Mouse (Mus musculus): Measurements from ENCODE around the gene Kif28. TPM values are rescaled to one million over a fixed set of nuclear protein-coding genes. Genes with fewer than 3 reads are reported as not detected.

Gene Kif28
- polyA plus RNA-seq (2014; fragmentation: Nextera tagmentation; extraction: Ambion mirVana) = not detected in 2 replicates

GRCm38 (mm10) chr1:179745171-179745570, at the start of gene Kif28:
TSS of gene Kif28 (minus strand) at chr1:179745271.
- 90% methylated on average over 9 of the region's 9 CpGs for WGBS
- TF ChIP-seq CTCF (IDR thresholded peaks at IDR 0.05; ENCODE audit: low read depth) = no peak

GRCm38 (mm10) chr1:179787281-179787680, 42.2 kb upstream of the Kif28 start:
- no peaks in the 10 kb centered on the region for H3K4me1 ChIP-seq (ENCODE audit: insufficient read depth)
- ATAC-seq (ENCODE audit: insufficient read depth) (no peak), DNase-seq (no peak)
- no peaks in the 10 kb centered on the region for H3K9me3 ChIP-seq (ENCODE audit: low read depth, low read length)
- H3K27ac ChIP-seq (ENCODE audit: low read depth) = no peak overlapping the region
- H3K27me3 ChIP-seq (ENCODE audit: insufficient read depth, low read length) = no peaks in the 10 kb centered on the region
- no peak overlapping the region for H3K9ac ChIP-seq
- H3K36me3 ChIP-seq (ENCODE audit: insufficient read depth) = peaks cover 89% of the 10 kb centered on the region
- 81% methylated on average over 4 of the region's 4 CpGs for WGBS
- H3K4me3 ChIP-seq (ENCODE audit: low read depth, low read length) = no peak overlapping the region
- TF ChIP-seq CTCF (IDR thresholded peaks at IDR 0.05; ENCODE audit: low read depth) = no peak
- no peak overlapping the region for H3K4me2 ChIP-seq

More at GRCm38 (mm10) chr1:179745171-179745570, at the start of gene Kif28:
- DNase-seq = no peak
- ATAC-seq (ENCODE audit: insufficient read depth) = no peak
- H3K27ac ChIP-seq (ENCODE audit: low read depth) = no peak within 1 kb of the TSS
- no peak within 1 kb of the TSS for H3K4me2 ChIP-seq
- H3K9ac ChIP-seq = no peak within 1 kb of the TSS
- H3K27me3 ChIP-seq (ENCODE audit: insufficient read depth, low read length) = no peaks in the 10 kb centered on the region
- no peaks in the 10 kb centered on the region for H3K9me3 ChIP-seq (ENCODE audit: low read depth, low read length)
- H3K4me3 ChIP-seq (ENCODE audit: low read depth, low read length) = no peak within 1 kb of the TSS
- peaks cover 48% of the 10 kb centered on the region for H3K36me3 ChIP-seq (ENCODE audit: insufficient read depth)
- H3K4me1 ChIP-seq (ENCODE audit: insufficient read depth) = no peaks in the 10 kb centered on the region

- H3K9ac ChIP-seq = no peak overlapping the region
- no peaks in the 10 kb centered on the region for H3K9me3 ChIP-seq (ENCODE audit: low read depth, low read length)
- peaks cover 87% of the 10 kb centered on the region for H3K36me3 ChIP-seq (ENCODE audit: insufficient read depth)
- WGBS = 85% methylated on average over 5 of the region's 5 CpGs
- no peak for TF ChIP-seq CTCF (IDR thresholded peaks at IDR 0.05; ENCODE audit: low read depth)
- DNase-seq = no peak
- no peak overlapping the region for H3K4me2 ChIP-seq
- no peaks in the 10 kb centered on the region for H3K4me1 ChIP-seq (ENCODE audit: insufficient read depth)
- H3K27me3 ChIP-seq (ENCODE audit: insufficient read depth, low read length) = no peaks in the 10 kb centered on the region
- ATAC-seq (ENCODE audit: insufficient read depth) = no peak
- H3K27ac ChIP-seq (ENCODE audit: low read depth) = no peak overlapping the region
- no peak overlapping the region for H3K4me3 ChIP-seq (ENCODE audit: low read depth, low read length)
These were observed 40.4 kb upstream of the Kif28 start for GRCm38 (mm10) chr1:179785502-179785901.

- Histone ChIP-seq H3K4me1 (ENCODE audit: insufficient read depth) (no peaks in the 10 kb centered on the region), H3K27me3 (ENCODE audit: insufficient read depth, low read length) (no peaks in the 10 kb centered on the region), H3K9ac (no peak overlapping the region), H3K27ac (ENCODE audit: low read depth) (no peak overlapping the region), H3K36me3 (ENCODE audit: insufficient read depth) (peaks cover 87% of the 10 kb centered on the region), H3K9me3 (ENCODE audit: low read depth, low read length) (no peaks in the 10 kb centered on the region), H3K4me2 (no peak overlapping the region), H3K4me3 (ENCODE audit: low read depth, low read length) (no peak overlapping the region)
- ATAC-seq (ENCODE audit: insufficient read depth) = no peak
- TF ChIP-seq CTCF (IDR thresholded peaks at IDR 0.05; ENCODE audit: low read depth) = no peak
- WGBS = 92% methylated on average over 4 of the region's 4 CpGs
- DNase-seq = no peak
These were observed 39.0 kb upstream of the Kif28 start for GRCm38 (mm10) chr1:179784098-179784497.

DNA sequence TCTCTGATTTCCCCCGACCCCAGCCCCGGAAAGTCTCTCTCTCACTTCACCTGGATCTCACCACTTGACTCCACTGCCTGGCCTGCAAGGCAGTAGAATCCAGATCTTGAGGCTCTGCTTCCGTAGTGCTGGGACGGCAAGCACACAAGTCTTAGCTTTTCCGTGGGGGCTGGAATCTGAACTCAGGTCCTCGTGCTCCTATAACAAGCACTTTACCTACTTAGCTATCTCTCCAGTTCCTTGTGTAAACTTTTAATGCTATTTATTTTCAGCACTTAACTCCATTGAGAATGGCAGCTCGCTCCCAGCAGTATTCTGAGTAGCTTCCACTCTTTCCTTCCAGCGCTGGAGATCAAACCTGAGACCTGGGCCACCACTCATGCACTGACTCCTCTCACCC, 31.8 kb upstream of the Kif28 start:
- H3K4me2 ChIP-seq = no peak overlapping the region
- no peak overlapping the region for H3K9ac ChIP-seq
- no peak overlapping the region for H3K27ac ChIP-seq (ENCODE audit: low read depth)
- ATAC-seq (ENCODE audit: insufficient read depth) = no peak
- 76% methylated on average over 8 of the region's 8 CpGs for WGBS
- H3K27me3 ChIP-seq (ENCODE audit: insufficient read depth, low read length) = no peaks in the 10 kb centered on the region
- no peak overlapping the region for H3K4me3 ChIP-seq (ENCODE audit: low read depth, low read length)
- H3K4me1 ChIP-seq (ENCODE audit: insufficient read depth) = no peaks in the 10 kb centered on the region
- TF ChIP-seq CTCF (IDR thresholded peaks at IDR 0.05; ENCODE audit: low read depth) = no peak
- peaks cover 87% of the 10 kb centered on the region for H3K36me3 ChIP-seq (ENCODE audit: insufficient read depth)
- no peaks in the 10 kb centered on the region for H3K9me3 ChIP-seq (ENCODE audit: low read depth, low read length)
- no peak for DNase-seq

DNA sequence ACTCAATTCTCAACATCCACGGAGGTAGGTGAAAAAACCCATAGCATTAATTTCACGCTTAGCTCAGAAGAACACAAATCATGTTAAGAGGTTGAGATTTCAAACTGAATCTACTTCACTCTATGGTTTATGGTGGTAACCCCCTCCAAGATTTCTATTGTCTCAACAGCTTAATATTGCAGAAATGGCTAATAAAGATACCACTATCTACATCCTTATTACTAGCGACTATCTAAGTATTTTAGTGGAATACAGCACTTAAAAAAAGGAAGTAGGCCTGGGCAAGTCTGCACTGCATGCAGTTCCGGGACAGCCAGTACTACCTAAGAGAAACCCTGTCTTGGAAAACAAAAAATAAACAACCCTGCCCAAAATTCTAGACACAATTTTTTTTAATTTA, 15.5 kb upstream of the Kif28 start:
- no peak for ATAC-seq (ENCODE audit: insufficient read depth)
- no peak for TF ChIP-seq CTCF (IDR thresholded peaks at IDR 0.05; ENCODE audit: low read depth)
- Histone ChIP-seq H3K27me3 (ENCODE audit: insufficient read depth, low read length) (no peaks in the 10 kb centered on the region), H3K4me2 (no peak overlapping the region), H3K9ac (no peak overlapping the region), H3K27ac (ENCODE audit: low read depth) (no peak overlapping the region), H3K4me3 (ENCODE audit: low read depth, low read length) (no peak overlapping the region), H3K36me3 (ENCODE audit: insufficient read depth) (peaks cover 89% of the 10 kb centered on the region), H3K9me3 (ENCODE audit: low read depth, low read length) (no peaks in the 10 kb centered on the region), H3K4me1 (ENCODE audit: insufficient read depth) (no peaks in the 10 kb centered on the region)
- 95% methylated on average over 4 of the region's 4 CpGs for WGBS
- DNase-seq = no peak

DNA sequence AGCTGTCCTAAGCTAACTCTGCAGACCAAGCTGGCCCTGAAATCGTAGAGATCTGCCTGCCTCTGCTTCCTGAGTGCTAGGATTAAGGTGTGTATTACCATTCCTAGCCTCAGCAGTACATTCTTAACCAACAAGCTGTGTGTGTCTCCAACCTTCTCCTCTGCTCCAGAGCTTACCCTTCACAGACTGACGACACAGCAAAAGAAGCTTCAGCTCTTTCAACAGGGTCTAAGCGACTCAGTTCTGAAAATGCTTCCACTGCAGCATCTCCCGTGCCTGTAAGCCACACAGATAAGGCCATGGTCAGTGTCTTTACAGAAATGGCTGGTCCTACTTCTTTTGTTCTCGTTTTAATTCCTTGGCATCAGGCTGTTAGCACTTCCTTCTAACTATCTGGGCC, 15.0 kb upstream of the Kif28 start:
- 92% methylated on average over 5 of the region's 5 CpGs for WGBS
- Histone ChIP-seq H3K4me1 (ENCODE audit: insufficient read depth) (no peaks in the 10 kb centered on the region), H3K4me3 (ENCODE audit: low read depth, low read length) (no peak overlapping the region), H3K27ac (ENCODE audit: low read depth) (no peak overlapping the region), H3K4me2 (no peak overlapping the region), H3K36me3 (ENCODE audit: insufficient read depth) (peaks cover 89% of the 10 kb centered on the region), H3K9me3 (ENCODE audit: low read depth, low read length) (no peaks in the 10 kb centered on the region), H3K27me3 (ENCODE audit: insufficient read depth, low read length) (no peaks in the 10 kb centered on the region), H3K9ac (no peak overlapping the region)
- no peak for ATAC-seq (ENCODE audit: insufficient read depth)
- TF ChIP-seq CTCF (IDR thresholded peaks at IDR 0.05; ENCODE audit: low read depth) = no peak
- no peak for DNase-seq

GRCm38 (mm10) chr1:179756477-179756876, 11.4 kb upstream of the Kif28 start:
- H3K36me3 ChIP-seq (ENCODE audit: insufficient read depth) = peaks cover 85% of the 10 kb centered on the region
- no peak overlapping the region for H3K27ac ChIP-seq (ENCODE audit: low read depth)
- H3K27me3 ChIP-seq (ENCODE audit: insufficient read depth, low read length) = no peaks in the 10 kb centered on the region
- ATAC-seq (ENCODE audit: insufficient read depth) = no peak
- TF ChIP-seq CTCF (IDR thresholded peaks at IDR 0.05; ENCODE audit: low read depth) = no peak
- H3K9me3 ChIP-seq (ENCODE audit: low read depth, low read length) = no peaks in the 10 kb centered on the region
- no peak overlapping the region for H3K4me2 ChIP-seq
- no peak overlapping the region for H3K4me3 ChIP-seq (ENCODE audit: low read depth, low read length)
- no peak overlapping the region for H3K9ac ChIP-seq
- no peak for DNase-seq
- no peaks in the 10 kb centered on the region for H3K4me1 ChIP-seq (ENCODE audit: insufficient read depth)
